Mouse (Mus musculus): ENCODE data around the gene Olfr1347.

GRCm38 (mm10) chr7:6441173-6441572 is 58.4 kb downstream of the Olfr1347 start:
- TF ChIP-seq CTCF (IDR thresholded peaks at IDR 0.05; ENCODE audit: insufficient read depth, low read depth, low read length) (no peak), POLR2A (IDR thresholded peaks at IDR 0.05; ENCODE audit: insufficient read depth, low read depth, low read length) (no peak)

Measured in olfactory bulb, adult 2 months (tissue).